Mouse (Mus musculus) hindbrain, embryonic 14.5 days (tissue): ENCODE measurements around the gene Samd5. TPM values are rescaled to one million over a fixed set of nuclear protein-coding genes. Genes with fewer than 3 reads are reported as not detected.

Experiments used
- polyA plus RNA-seq: library from polyadenylated mRNA; unstranded; fragments of >200 nt; fragmentation: Nextera tagmentation; extraction: Ambion mirVana; gene quantifications from 2 replicates; pipeline ENCODE4 v1.2.1, GENCODE M21; 2014

Samd5 gene
- polyA plus RNA-seq, 1 experiment from 2014 or later, result 6.6 TPM

Other genes with a start within 250 kb of the Samd5 start
- 14.0 and 14.3 TPM in 2 replicates for gene Stxbp5, start 225.9 kb upstream of the Samd5 start, polyA plus RNA-seq